Mouse (Mus musculus) spleen, adult 2 months (tissue): Measurements from ENCODE around the gene Nap1l1.

Source experiments
- CTCF ChIP-seq: fragments of 200-500 bp; IDR thresholded peaks from 2 replicates; pipeline ENCODE4 v1.5.1; 2011; ENCODE audit warnings: mild to moderate bottlenecking, inconsistent platforms; ENCODE audit not compliant: insufficient read depth, insufficient read length, insufficient replicate concordance; ENCODE audit errors: extremely low read depth
- POLR2A ChIP-seq: fragments of 200-500 bp; IDR thresholded peaks from 2 replicates; pipeline ENCODE4 v1.6.1; 2011; ENCODE audit warnings: low read depth, low read length, inconsistent platforms

DNA sequence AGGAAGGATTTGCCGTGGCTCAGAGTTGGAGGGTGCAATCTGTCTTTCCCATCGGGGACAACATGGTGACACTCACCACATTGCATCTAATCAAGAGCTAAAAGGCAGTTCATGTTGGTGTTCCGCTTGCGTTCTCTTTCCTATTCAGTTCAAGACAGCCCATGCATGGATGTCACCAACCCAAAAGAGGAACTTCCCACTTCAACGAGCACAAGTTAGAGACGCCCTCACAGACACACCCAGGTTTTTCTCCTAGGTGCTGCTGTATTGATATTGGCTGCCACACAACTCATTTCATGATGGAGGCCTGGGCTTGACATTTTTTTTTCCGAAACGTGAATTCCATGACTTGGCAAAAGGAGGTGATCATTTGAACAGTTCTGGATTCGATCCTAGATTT lies 1.9 kb upstream of the Nap1l1 start:
- no peak for TF ChIP-seq POLR2A
- no peak for TF ChIP-seq CTCF
